Mouse (Mus musculus) right cerebral cortex, postnatal 36 days (tissue): ENCODE data around the gene Gm12258.
"Not testable (repeated sequence)": the region's sequence is repeated elsewhere in the genome, so short reads cannot be mapped to it uniquely, and the experiment has no call there.

Experiments
- DNase-seq, 2 experiments: peaks; one replicate each; pipeline ENCODE4 v3.0.0; 2022; ENCODE audit warnings: low spot score in 2 of 2, mixed read lengths in 1 of 2

Gm12258 gene

GRCm38 (mm10) chr11:58846919-58847461 lies at the start of gene Gm12258:
Gene Gm12258, plus strand, starts transcription at chr11:58847158.
- DNase-seq, result peak; percentile 86 to 89

DNA sequence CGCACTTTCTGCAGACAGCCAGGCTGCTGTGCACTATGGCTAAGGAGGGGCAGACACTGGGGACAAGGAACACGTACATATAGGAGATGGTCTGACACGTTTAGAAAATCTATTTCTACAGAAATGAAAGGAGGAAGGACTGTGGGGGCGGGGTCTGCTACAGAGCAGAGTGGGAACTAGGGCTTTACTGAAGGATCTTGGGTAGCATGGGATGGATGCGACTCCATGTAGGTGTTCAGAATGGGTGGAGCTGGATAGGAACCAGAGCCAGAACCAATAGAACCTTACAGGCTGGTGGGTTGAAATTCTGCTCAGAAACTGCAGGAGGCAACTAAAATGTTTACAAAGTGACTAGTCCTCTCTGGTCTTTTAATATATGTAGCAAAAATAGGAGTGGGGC lies 47.2 kb upstream of the Gm12258 start:
- DNase-seq, result peak in 1 of 2 experiments; percentile 41

- DNase-seq, result no peak
These were observed 45.3 kb upstream of the Gm12258 start, which contains the start of gene Fam183b for GRCm38 (mm10) chr11:58801558-58802228. Gene Fam183b, minus strand, starts transcription at chr11:58801960.

GRCm38 (mm10) chr11:58803871-58804270 lies 43.1 kb upstream of the Gm12258 start:
- DNase-seq, result no peak

DNA sequence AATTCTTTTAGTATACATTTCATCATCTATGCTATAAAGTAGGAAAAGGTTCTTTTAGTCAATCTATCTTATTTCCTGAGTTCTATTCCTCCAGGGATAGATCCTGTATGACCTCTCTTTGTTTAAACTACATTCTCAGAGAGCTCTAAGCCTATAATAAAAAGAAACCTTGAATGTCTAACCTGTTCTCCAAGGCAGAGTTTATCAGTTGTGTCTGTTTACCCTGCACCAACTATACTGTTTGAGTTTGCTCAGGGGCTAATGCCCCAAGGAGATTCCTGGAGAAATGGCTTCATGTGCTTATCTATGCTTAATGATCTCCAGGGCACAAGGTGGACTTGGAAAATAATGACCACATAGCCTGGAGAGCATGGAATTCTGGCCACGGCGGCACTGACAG lies 42.6 kb upstream of the Gm12258 start:
- DNase-seq, result no peak

DNA sequence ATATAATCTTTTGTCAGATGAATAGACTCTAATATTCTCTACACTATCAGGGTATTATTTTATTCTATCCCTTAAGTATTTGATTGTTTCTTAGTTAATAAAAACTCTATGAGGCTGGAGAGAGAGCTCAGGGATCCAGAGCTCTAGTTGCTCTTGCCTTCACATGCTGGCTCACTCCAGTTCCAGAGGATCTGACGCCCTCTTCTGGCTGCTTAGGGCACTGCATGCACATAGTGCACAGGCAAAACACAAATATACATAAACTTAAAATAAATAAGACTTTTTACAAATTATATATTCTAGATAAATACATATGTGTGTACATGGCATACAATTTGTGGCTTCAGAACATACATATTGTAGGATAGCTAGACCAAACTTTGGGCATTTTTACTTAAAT lies 35.0 kb upstream of the Gm12258 start:
- no peak for DNase-seq

GRCm38 (mm10) chr11:58814700-58815099 lies 32.3 kb upstream of the Gm12258 start, which contains the start of gene Olfr313:
Gene Olfr313, plus strand, starts transcription at chr11:58815000.
- not testable (repeated sequence) for DNase-seq

- DNase-seq, result no peak
These were observed 31.3 kb upstream of the Gm12258 start for GRCm38 (mm10) chr11:58815676-58816075.

DNA sequence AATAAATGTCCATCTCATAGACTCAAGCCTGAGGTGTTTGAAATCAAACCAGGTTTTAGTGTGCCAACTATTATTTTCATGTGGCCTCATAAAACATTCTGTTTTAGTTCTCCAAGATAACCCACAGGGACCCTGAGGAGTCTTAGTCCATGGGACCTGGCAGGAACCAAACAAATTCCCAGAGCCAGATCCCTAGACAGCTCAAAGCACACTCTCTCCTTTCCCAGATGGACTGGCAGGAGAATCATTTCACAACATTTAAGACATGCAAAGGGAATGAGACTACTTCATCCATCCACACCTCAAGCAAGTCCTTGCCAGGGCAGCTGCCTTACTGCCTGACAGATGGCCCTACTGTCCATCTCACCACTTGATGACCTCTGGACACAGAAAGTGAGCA lies 18.0 kb upstream of the Gm12258 start, which contains the start of gene Olfr312:
Gene Olfr312, plus strand, starts transcription at position 301 of the 400 bp plus-strand sequence.
- not testable (repeated sequence) for DNase-seq

DNA sequence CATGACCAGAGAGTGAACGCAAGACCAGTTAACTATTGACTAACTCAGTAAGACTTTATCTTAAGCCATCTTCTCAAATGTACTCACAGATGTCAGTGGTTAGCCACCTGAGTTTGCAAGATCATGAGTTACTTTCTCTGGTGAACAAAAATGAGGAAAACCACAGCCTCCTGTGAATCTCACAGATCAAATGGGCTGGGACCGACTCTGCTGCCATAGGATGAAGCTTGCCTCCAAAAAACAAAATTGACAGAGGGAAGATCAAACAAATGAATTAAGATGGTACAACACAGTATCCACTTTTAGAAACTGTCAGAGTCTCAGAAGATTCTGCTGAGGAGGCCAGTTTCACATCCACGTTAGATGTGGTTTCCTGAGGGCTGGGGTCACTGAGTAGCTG lies 17.2 kb upstream of the Gm12258 start:
- no peak for DNase-seq

GRCm38 (mm10) chr11:58832541-58832940 lies 14.4 kb upstream of the Gm12258 start:
- DNase-seq, result not testable (repeated sequence)

DNA sequence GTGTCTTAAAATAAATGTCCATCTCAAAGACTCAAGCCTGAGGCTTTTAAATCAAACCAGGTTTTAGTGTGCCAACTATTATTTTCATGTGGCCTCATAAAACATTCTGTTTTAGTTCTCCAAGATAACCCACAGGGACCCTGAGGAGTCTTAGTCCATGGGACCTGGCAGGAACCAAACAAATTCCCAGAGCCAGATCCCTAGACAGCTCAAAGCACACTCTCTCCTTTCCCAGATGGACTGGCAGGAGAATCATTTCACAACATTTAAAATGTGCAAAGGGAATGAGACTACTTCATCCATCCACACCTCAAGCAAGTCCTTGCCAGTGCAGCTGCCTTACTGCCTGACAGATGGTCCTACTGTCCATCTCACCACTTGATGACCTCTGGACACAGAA lies 8.0 kb upstream of the Gm12258 start, which contains the start of gene Olfr311:
Gene Olfr311, plus strand, starts transcription at position 301 of the 400 bp plus-strand sequence.
- DNase-seq, result not testable (repeated sequence)

DNA sequence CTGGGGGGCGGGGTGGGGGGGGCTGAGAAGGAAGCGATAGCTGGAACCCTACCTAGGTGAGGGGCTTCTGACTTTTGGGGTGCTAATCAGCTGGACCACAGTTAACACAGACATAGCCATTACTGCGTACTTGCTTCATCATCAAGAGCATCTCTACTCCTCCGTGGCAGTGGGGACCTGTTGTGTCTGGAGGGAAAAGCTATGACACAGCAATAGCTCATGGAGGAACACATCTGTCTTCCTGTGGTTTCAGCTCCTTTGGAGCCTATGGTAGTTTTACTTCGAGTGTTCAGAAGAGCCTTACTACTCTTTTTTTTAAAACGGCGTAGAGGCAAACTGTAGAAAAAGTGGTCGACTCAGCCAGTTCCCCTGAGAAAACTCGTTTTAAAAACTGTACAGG lies 678 bp downstream of the Gm12258 start:
- no peak for DNase-seq

DNA sequence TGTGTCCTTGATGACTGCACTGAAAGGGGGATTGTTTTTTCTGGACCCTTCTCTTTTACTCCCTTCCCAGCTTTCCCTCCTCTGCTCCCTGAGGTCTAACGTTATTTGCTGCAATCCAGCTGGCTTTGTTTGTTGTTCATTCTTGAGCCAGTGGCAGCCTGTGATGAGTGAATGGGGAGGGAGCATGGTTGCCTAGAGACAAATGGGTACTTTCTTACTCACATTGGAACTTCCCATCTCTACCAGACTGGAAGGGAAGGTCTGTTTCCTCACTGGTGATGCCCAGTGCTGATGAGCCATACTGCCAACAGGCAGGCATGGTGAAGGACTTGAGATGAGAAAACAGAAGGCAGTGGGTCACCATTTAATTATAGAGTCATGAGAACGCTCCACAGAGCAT lies 2.8 kb downstream of the Gm12258 start:
- no peak for DNase-seq

GRCm38 (mm10) chr11:58860744-58861143 lies 13.8 kb downstream of the Gm12258 start:
- no peak for DNase-seq

DNA sequence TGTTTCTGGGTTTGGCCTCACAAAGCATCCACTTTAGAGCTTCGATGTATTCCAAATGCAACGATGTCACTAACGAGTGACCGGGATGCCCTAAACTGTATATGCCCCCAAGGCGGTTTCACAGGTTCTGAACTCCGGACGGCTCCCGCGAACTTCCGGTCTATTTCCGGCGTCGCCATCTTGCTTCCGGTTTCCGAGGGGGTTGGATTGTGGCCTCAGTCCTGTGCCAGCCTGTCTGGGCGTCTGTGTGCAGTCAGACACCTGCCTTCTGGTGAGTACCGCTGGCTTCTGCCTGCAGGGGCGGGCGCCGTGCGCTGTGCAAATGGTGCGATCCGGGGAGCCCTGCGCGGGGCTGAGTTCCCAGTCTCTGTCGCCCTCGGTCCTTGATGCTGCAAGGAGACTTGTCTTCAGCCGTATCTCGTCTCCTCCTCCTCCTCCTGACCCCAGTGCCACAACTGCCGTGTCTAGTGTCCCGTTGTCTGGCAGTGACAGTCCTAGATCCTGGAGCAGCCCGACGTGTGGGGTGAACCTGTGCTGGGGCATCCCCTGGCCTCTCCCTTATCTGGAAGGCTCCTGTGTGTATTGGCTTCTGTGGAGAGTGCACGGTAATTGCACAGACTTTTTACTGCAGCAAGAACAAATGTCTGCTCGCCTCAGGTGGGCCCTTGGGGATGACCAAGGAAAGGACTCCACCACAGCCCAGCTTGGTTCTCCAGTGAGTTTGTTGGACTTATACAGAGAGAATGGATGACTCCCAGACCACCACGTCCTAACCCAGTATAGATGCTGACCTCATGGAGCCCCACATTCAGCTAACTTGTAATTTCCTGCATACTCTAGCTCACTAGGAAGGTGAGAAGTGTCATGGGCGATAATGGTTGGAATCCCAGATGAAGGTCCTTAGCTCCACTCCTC lies 20.3 kb downstream of the Gm12258 start, which contains the start of gene 2810021J22Rik:
Gene 2810021J22Rik, plus strand, starts transcription at position 178 of the 915 bp plus-strand sequence.
- DNase-seq, result peak; percentile 72 to 77

DNA sequence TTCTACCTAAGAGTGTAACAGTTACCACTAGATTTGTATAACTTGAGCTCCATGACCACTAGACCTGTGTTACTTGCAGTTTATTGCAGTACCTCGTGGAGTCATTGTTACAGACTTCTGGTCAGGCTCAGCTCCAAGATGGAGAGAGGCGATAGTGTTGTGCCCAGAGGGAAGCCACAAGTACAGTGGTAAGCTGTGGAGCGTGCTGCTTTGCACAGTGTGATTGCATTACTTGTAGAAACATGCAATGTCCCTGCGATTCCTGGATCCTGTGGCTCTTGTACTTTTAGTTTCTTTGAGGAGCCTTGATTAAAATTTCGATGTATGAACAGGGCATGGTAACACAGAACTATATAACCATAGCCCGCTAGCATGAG lies 21.0 kb downstream of the Gm12258 start:
- DNase-seq, result no peak

DNA sequence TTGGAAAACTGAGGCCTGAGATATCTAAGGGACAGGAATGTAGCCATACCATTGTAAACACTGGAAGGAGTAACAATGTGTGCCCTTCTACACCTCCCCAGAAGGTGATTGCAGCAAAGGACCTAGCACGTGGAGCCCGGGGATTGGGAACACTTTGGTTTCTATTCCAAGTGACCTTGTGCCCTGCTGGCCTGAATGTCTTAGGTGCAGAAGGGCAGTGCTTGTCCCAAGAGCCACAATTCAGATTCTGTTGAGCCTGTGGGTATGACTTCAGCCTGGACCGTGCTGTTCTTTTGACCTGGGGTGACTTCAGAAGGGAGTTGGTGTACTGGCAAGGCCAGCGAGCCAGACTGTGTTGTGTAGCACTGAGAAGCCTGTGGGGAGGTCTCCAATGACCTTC lies 24.0 kb downstream of the Gm12258 start:
- DNase-seq, result no peak

GRCm38 (mm10) chr11:58883756-58884155 lies 36.8 kb downstream of the Gm12258 start:
- no peak for DNase-seq

DNA sequence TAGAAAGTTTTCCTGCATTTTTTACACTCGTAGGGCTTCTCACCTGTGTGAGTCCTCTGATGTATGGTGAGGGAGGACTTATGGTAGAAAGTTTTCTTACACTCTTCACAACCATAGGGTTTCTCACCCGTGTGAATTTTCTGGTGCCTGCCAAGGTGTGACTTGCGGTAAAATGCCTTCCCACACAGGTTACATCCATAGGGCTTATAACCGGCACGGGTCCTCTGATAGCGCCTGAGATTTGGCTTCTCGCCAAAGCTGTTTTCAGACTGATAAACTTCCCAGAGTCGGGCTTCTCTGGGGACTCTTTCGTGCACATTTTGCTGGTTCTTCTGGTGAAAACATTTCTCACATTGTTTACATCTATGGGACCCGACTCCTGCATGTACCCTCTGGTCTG lies 43.6 kb downstream of the Gm12258 start:
- DNase-seq, result no peak

- DNase-seq, result no peak
These were observed 47.5 kb downstream of the Gm12258 start for GRCm38 (mm10) chr11:58894456-58894855.

DNA sequence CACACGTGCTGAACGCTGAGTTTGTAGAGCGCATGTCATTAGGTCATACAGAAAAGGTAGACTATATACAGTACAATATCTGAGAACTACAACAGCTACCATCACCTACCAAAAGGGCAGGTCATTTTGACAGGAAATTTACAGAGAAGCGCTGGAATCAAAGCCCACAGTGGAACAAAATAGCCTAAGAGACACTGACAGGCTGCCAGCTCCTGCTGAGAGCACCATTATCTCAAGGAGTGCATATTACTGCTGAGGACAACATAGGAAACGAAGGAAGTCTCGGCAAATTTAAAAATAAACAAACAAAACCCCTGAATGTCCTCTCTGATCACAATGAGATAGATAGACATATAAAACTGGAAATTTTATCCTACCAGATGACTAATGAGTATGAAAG lies 50.5 kb downstream of the Gm12258 start:
- no peak for DNase-seq
